Mouse (Mus musculus) brain, embryonic 14.5 days (tissue): ENCODE measurements around the gene Ptprk.

Source experiments
- CTCF ChIP-seq: fragments of 200-500 bp; IDR thresholded peaks from 2 replicates; pipeline ENCODE4 v1.5.1; 2012; ENCODE audit warnings: inconsistent platforms, mild to moderate bottlenecking, moderate library complexity, borderline replicate concordance; ENCODE audit not compliant: insufficient read depth, insufficient read length; ENCODE audit errors: extremely low read depth
- POLR2A ChIP-seq: fragments of 200-500 bp; IDR thresholded peaks from 2 replicates; pipeline ENCODE4 v1.6.1; 2012; ENCODE audit warnings: mild to moderate bottlenecking, inconsistent platforms, borderline replicate concordance; ENCODE audit not compliant: poor library complexity, insufficient read depth, insufficient read length, severe bottlenecking; ENCODE audit errors: extremely low read depth

DNA sequence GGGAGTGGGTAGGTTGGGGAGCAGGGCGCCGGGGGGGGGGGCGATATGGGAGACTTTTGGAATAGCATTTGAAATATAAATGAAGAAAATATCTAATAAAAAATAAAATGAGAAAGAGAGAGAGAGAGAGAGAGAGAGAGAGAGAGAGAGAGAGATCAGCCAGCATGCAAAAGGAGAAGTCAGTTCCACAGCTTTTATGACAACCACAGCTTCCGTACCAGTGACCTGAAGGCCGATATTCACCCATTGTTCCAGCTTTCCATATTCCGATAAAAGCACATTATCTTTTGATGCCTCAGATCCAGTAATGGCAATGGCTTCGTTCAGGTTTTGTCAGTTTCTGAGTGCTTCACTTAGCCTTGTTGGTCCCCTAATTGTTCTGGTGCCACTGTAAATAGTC lies 542.6 kb downstream of the Ptprk start:
- no peak for TF ChIP-seq CTCF
- no peak for TF ChIP-seq POLR2A
